Mouse (Mus musculus) erythroid progenitor cell, adult 5-6 weeks (primary cell): ENCODE measurements around the gene Pla2g15. TPM values are rescaled to one million over a fixed set of nuclear protein-coding genes. Genes with fewer than 3 reads are reported as not detected.

ENCODE experiments used
- ATAC-seq: replicated peaks from 2 replicates; pipeline ENCODE4 v1.8.0; 2016; ENCODE audit warnings: moderate number of reproducible peaks, mild to moderate bottlenecking, moderate TSS enrichment, inconsistent platforms; ENCODE audit not compliant: poor library complexity, low FRiP score, severe bottlenecking
- total RNA-seq, 2 experiments: library from RNA; stranded (forward) in 1 of 2; stranded (reverse) in 1 of 2; fragments of 150-400 nt in 1 of 2; fragments of 186-747, 209-891 nt in 1 of 2; gene quantifications; 2 replicates each; pipeline versions ENCODE4 v1.2.3 to v1.2.4; 2015 to 2017; ENCODE audit warnings: low replicate concordance in 2 of 2

Pla2g15 gene
- total RNA-seq, 2 experiments from 2014 or later, result 1.7 to 8.6 TPM

DNA sequence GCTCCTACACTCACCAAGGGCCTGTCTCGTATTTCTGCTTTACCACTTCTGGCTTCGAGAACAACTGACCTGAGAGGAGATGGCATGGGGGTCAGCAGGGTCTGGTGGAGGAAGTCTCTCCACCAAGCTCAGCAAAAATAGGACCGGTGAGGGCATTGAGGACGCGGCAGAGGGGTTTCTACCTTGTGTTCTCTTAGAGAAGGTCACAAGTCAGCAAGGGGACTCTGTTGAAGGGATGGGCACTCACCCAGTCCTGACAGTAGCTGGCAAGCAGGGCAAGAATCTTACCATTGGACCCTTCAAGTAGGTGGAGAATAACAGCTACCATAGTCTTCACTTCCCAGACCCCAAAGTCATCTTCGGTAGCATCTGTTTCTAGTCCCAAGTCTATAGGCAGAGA lies 16.3 kb upstream of the Pla2g15 start:
- no peak for ATAC-seq

DNA sequence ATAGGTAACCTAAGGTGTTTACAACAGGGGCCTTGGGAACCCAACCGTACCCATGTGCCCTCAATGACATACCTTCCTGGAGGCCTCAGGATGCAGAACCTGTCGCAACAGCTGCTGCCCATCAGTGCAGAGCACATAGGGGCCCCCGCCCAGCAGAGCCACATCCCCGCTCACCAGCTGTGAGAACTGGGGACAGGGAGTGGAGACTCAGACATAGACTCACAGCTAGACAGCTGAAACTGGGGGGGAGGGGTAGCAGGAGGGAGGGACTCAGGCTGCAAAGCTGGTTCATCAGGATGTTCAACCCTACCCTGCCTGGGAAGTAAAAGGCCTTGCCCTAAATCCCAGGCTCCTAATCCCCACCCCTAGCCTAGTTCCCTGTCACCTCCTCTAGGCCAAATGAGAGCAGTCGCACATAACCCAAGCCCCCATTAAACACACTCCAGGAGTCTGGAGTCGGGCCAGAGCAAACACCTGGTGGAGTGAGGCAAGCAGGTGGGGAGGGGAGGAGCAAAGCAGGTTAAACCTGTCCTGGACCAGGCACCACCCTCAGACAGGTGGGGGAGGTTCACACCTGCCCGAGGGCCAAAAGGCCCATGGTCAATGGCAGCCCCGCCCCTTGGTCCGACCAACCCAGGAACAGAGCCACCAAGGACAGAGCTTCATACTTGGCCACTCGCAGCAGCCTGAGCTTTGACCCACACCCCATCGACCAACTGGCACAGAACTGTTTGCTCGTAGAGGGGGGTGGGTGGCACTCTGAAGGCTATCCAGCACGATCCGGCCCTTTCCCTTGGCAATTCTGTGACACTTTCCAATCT lies 15.2 kb upstream of the Pla2g15 start:
- no peak for ATAC-seq

DNA sequence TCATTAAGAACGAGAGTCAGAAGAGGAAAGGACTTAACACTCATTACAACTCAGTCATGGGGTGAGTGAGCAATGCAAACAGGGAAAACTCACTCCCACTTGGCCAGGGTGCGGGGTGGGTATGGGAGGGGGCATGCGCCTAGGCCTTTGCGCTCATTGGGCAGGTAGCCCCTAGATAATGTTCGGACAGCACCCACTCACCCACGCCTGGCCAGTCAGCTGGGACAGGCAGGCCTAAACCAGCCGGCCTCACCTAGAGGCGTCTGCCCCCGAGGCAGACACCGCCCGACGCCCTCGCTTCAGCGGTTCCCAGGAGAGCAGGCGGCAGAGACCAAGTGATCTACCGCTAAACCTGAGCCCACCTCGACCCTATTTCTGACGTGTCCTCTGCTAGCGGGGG lies 14.5 kb upstream of the Pla2g15 start:
- no peak for ATAC-seq

DNA sequence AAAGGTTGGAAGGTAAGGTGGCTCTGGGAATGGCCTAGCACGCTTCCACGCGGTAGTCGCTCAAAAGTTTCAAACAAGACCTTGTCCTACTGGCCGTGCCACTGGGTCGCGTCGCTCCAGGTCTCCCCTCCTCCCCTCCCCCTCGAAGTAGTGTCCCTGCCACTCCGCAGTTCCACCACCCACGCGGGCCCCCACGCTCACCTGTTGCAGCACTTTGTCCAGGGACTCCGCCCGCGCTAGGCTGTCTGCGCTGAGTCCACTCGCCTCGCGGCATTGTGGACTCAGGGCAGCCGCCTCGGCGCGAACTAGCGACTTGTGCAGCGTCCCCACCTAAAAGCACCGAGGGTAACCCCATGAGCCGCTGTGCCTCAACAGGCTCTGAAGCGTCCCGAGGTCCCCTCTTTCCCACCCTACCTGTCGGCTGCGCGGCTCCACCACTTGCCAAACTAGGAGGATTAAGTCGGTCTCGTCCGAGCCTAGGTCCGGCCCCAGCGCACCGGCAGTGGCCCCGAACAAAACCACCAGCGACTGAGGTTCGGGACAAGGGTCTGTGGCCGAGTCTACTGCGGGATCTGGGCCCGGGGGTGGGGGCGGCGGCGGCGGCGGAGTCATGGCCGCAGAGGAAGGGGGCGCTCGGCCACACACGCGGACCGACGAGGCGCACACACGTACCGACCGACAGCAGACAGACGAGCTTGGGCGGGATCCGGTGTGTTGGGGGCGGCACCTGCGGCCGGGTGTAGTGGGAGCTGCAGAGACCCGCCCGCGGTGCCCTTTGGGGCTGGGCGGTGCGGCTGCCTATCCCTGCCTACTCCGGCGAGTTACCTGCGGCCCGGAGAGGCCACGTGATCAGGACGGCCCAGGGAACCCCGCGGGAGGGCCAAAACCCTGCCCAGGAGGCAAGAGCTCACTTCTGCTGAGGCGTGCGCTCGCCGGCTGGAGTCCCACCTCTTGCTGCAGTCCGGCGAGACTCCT lies 13.8 kb upstream of the Pla2g15 start, which contains the start of gene Esrp2:
Gene Esrp2 (minus strand): TSS at position 819 of the 975 bp plus-strand sequence.
- no peak for ATAC-seq

DNA sequence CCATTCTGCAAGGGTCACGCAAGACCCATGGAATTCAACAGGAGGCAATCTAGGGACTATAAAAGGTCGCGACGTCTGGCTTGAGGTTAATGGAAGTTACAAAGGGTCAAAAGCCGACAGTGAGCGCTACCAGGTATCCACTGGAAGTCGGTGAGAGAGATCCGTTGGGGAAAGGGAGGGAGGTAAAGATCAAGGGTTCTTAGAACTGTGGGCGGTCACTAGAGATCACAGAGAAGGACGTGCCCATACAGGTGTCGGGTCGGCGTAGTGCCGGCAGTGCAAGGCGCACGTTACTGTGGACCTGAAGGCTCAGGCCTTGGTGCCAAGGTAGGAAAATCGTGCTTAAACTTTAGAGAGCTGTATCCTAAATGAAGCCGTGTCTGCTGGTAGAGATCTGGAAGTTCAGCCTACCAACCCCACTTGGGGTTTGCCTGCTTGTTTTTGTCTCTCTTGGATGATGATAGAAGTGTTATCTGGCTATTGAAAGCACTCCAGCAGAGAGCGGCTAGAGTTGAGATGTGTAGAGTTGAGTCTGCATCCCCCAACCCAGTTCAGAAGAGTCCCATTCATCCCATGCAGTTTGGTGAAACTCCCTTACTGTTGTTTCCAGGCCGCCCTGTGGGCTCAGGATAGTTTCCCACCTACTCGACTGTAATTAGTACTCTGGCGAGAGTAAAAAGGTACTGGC lies 12.8 kb upstream of the Pla2g15 start:
- ATAC-seq, result no peak

DNA sequence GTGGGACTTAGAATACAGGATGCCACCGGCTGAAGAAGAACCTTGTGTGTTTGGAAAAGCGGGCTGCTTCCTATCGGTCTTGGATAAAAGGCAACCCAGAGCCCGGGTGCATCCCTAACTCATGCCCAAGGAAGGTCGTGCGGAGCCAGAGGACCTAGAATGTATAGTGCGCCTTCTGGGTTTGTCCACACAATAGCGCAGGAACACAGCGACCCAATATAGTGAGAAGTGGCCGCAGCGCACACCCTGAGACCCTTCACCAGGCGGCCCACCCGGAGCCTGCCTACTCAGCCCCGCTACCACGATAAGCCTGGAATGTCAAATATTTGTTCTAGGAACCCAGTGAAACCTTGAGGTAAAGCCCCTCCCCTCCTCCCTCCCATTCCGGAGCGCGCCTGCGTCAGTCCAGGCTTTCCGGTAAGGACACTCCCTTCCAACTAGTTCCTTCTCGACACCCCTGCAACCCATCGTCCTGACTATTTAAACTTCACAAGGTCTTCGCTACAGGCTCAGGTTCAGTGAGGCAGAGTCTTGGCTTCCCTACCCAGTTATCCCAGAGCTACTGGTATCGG lies 12.2 kb upstream of the Pla2g15 start:
- no peak for ATAC-seq

DNA sequence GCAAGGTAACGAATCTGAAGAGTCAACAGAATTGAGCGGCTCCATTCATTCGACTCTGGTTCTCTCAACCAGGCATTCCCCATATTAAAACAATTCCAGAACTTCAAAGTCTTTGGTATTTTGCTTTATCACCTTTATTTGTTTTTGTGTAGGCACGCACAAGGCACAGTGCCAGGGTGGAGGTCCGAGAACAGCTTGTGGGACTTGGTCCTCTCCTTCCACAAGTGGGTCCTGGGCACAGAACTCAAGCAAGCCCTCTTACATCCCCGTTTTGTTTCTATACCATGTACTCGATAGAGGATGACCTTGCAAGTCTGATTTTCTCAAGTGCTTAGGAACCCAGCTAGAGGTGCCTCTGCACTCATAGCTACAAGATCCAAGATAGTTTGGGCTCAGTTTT lies 11.6 kb upstream of the Pla2g15 start:
- ATAC-seq, result no peak

DNA sequence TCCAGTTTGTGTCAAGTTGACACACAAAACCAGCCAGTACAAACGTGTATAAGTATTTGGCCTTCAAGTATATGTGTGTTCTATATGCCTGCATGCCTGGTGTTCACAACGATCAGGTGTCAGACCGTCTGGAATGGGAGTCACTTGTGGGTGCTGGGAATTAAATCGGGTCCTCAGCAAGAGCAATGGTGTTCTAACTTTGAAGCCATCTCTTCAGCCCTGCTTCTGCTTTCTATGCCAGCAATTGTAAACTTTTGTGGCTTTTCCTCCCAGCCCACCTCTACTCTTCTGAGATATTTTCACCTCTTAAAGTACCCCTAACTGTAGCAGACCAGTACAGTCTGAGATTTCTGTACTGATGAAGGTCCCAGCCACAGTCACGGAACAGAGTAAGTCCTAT lies 10.0 kb upstream of the Pla2g15 start:
- ATAC-seq, result no peak

DNA sequence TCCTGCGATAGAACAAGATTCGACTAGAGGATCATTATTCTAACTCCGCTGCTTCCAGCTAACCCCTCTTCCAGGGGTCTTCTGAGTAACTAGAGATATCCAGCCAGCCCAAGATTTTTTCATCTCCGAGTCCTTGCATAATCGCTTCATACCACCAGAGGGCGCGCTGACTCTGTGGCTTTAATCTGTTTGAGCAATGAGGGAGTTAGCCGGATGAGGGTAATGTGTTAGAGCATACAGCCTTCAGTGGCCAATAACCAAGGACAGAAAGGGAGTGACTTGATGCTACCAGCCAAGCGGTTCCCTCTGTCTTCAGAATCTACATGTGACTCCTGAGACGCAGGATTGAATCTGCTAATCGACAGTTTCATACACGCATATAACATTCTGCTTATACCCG lies 9.4 kb upstream of the Pla2g15 start:
- peak; percentile 78 for ATAC-seq

DNA sequence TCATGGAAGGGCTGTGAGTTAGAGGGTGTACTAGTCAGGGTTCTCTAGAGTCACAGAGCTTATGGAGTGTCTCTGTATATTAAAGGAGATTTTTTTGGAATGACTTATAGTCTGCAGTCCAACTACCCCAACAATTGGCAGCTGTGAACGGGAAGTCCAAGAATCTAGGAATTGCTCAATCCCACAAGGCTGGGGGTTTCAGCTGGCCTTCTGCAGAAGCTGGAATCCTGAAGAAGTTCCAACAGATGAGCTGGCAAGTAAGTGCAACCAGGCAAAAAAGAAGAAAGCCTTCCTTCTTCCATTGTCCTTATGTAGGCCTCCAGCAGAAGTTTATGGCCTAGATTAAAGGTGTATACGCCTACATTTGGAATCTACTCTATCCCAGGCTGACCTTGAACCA lies 4.9 kb upstream of the Pla2g15 start:
- ATAC-seq, result no peak

DNA sequence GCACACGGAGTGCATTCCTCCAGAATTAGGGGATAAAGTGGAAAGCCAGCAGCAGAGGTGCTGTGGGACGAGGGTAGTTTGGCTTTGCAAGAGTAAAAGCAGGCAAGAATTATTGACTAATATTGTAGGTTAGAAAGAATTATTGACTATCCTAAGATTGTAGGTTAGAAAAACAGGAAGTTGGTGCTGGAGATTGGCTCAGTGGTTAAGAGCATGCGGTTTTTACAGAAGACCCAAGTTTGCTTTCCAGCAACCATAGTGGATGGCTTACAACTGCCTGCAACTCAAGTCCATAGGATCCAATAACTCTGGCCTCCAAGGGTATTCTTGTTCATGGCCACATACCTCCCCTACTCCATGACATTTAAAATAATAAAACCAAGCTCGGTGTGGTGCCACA lies 4.2 kb upstream of the Pla2g15 start:
- no peak for ATAC-seq

DNA sequence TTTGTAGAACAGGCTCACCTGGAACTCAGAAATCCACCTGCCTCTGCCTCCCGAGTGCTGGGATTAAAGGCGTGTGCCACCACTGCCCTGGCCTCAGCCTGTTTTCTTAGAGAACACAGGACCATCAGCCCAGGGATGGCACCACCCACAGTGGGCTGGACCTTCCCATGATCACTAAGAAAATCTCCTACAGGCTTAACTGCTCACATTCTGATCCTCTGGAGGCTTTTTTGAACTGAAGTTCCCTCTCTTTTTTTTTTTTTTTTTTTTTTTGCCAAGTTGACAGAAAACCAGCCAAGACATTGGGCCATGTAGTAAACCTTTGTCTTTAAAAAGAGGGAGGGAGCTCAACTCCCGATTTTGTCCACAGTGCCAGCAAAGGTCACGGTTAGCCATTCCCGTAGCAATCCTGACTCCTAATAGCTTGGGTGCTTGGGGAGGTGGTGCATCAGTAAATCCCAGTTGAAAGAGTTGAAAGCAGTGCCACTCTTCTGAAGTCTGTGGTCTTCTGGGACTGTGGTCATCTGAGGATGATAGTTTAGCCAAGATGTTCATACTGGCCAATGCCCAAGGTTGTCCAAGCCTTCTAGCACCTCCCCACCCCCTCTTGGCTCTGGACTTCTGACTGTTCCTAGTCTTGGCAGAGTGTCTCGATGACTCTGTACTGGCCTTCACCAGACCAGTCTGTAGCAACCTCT lies 2.2 kb upstream of the Pla2g15 start:
- no peak for ATAC-seq

DNA sequence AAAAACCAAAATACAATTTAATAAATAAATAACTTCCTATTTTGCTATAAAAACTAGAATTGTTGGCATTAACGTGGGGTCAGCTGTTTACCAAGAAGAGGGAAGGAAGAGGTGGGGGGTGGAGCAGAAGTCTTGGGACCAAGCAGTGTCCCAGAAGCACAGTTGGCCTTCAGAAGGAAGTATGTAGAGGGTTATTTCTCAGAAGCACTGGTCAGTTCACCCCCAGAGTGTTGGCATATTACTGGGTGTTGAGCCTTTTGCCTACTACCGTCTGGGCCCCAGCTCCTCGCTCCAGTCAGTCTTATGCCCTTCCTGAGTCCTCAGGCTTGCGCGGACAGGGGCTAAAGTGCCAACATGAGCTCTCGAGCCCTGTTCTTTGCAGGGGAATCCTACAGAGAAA lies 1.2 kb upstream of the Pla2g15 start:
- no peak for ATAC-seq

DNA sequence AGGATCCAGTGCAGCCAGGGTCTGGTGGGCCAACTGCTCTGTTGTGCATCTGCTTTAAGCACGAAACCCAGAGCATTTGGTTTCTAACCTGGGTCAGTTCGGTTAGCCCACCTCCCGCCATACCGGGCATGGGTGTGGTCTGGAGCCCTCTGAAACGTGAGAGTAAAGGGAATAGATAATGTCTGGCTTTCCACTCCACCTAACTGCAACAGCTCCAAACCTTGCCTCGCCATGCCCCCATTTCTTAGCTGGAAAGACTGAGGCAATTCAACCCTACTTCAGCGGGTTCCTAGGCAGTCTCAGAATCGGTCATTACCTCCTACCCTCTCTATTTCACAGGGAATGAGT lies 428 bp downstream of the Pla2g15 start:
- no peak; the same call in 1 of the 2 replicates for ATAC-seq

DNA sequence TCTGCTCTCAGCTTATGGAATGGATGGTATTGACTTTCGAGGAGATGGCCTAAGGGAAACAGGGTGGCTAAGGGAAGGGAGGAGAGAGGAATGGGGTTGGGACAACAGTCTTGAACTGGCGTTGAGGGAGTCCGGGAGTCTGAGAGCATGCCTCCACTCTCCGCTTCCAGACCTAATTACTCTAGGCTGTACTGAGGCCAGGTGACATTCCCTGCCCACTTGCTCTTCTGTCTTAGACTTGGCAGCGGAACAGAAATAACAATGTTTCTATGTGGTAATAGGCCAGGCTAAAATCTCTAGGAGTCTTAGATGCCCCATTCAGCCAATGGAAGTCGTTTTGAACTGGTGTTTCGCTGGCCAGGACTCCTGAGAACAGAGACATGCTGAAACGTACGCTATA lies 842 bp downstream of the Pla2g15 start:
- ATAC-seq, result no peak

DNA sequence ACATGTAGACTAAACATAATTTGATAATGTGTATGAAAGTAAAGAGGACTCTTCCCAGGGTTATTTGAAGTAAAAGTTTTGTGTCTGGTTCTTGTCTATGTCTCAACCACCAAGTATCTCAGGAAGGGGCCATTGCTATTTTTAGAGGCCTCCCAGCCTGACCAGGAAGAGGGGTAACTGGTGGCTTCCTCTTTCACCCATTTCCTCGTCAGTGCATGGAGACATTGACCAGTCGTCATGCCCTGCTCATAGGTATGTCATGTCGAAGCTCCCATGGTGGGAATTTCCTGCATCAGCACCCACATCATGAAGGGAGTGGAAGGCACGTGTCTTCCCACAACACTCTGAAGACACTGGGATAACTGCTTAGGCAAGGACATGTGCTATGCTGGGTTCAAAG lies 2.7 kb downstream of the Pla2g15 start:
- no peak for ATAC-seq

DNA sequence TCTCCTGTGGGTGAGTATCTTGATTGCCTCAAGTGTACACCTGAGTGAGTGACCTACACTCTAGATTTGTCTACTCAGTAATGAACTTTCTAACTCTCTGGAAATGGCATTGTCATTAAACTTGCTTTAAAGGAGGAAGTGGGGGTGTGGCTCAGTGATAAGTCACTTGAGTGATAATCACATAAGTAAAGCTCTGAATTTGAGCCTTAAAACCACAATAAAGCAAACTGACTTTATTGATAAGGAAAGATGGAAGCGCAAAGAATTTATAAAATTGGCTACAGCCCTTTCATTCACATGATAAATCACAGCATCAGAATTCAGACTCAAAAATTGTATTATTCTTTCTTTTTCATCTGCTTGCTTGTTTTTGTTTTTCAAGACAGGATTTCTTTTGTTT lies 7.2 kb downstream of the Pla2g15 start:
- ATAC-seq, result no peak

DNA sequence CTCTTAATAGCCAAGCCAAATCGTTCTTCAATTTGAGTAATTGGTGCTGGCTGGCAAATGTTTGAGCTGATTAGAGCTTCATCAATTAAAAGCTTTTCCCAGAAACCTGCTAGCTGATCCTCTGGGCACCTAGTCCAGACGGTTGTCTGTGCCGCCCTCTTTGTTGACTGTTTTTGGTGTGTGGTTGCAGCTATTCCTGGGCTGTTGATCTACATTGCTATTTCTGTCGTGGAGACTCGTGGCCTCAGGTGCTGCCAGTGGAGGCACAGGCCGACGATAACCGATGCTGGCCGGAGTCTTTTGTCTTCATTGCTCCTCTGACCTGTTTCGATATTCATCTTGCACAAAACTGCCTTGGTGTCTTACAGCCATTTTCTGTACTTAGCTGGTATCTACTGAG lies 8.2 kb downstream of the Pla2g15 start:
- ATAC-seq, result no peak

DNA sequence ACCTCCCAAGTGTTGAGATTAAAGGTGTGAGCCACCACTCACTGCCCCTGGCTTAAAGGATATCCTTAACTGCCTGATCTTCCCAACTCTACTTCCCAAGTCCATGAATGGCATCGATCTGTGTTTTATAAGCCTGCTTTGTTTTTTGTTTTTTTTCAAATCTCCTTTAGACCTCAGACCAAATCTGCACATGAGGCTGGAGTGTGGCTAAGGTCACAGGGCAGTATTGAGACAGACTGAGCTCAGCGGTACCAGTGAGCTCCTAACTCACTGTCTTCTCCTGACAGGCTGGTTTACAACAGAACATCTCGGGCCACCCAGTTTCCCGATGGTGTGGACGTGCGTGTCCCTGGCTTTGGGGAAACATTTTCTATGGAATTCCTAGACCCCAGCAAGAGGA lies 9.7 kb downstream of the Pla2g15 start:
- no peak for ATAC-seq

DNA sequence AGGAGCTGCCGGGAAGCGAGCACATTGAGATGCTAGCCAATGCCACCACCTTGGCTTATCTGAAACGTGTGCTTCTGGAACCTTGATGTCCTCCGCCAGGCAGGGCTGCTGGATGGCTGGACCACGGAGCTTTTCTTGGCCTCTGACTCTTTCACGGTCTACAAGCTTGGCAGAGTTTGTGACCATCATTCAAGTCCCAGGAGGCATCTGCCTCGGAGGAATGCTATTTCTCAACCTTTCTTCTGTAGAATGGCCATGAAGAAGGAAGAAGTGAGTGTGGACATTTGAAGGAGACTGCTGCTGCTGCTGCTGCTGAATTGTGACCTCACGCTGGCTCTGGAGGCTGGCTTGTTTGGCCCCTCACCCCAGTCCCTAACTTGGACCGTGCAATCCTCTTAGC lies 13.1 kb downstream of the Pla2g15 start:
- no peak for ATAC-seq
